Mouse (Mus musculus) layer of hippocampus, adult 2 months (tissue): ENCODE measurements around the gene Slc39a9. TPM values are rescaled to one million over a fixed set of nuclear protein-coding genes. Genes with fewer than 3 reads are reported as not detected.

ENCODE experiments used
- DNase-seq, 2 experiments: peaks; one replicate each; pipeline ENCODE4 v3.0.0; 2022; ENCODE audit warnings: low spot score in 2 of 2
- H3K27ac ChIP-seq: fragments of 200-600 bp; 2 replicates; pipeline ENCODE4 v1.8.1; 2022
- H3K4me3 ChIP-seq: fragments of 200-600 bp; 2 replicates; pipeline ENCODE4 v1.8.1; 2022; ENCODE audit warnings: mild to moderate bottlenecking
- CTCF ChIP-seq: fragments of 200-600 bp; conservative IDR thresholded peaks from 2 replicates; pipeline ENCODE4 v1.8.1; 2022; ENCODE audit warnings: antibody characterized with exemption, mild to moderate bottlenecking, moderate library complexity
- total RNA-seq, 2 experiments: library from RNA; stranded (reverse); gene quantifications; 2 replicates each; pipeline ENCODE4 v1.2.3; 2021

Gene Slc39a9
- total RNA-seq, 2 experiments from 2014 or later, result 37.8 to 37.9 TPM

GRCm38 (mm10) chr12:80612113-80612791, 31.4 kb upstream of the Slc39a9 start:
- DNase-seq, result no peak
- Histone ChIP-seq H3K27ac (peak overlapping the region; percentile 44), H3K4me3 (no peak overlapping the region)
- TF ChIP-seq CTCF, result no peak

DNA sequence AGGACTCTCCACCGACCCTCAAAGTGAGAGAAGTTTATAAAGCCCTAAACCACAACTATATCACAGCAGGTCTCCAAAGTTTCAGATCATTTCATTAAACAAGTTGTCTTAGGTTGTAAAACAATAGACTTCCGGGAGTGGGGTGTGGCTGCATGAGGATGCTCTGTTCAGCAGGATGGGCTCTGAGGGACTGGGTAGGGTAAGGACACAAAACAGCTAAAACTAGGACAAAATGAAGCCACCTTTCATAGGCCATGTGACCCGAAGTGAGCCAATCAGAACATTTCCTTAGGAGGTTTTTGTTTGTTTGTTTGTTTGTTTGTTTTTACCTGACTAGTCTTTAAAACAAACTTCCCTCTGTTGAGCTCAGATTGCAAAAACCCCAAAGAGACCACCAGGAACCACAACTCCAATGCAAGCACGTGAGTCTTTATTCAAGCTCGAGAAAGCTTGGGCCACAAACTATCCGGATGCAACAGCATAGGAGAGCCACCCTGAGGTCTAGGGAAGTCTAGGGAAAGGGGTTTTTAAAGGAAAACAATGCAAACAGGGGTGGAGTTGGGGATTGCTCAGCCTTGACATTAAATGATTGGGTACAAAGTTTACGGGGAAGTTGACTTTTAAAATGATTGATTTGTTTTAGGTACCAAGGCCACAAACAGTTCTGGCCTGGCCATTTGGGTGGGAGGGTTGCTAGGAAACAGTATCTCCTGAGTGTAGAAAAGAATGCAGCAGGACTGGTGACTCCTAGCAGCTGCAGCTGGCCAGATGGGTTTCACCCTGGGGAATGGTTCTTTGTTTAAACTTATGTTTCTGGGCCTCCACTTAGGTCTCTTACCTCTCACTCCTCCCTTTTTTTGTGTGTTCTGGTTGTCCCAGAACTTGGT, 28.1 kb upstream of the Slc39a9 start:
- no peak overlapping the region for H3K27ac ChIP-seq
- H3K4me3 ChIP-seq, result no peak overlapping the region
- no peak for DNase-seq
- no peak for TF ChIP-seq CTCF

- Histone ChIP-seq H3K4me3 (no peak overlapping the region), H3K27ac (no peak overlapping the region)
- peak; percentile 39 for TF ChIP-seq CTCF
- no peak for DNase-seq
These were observed 23.2 kb upstream of the Slc39a9 start for GRCm38 (mm10) chr12:80620501-80620900.

- no peak for TF ChIP-seq CTCF
- Histone ChIP-seq H3K27ac (no peak overlapping the region), H3K4me3 (no peak overlapping the region)
- no peak for DNase-seq
These were observed 11.9 kb upstream of the Slc39a9 start for GRCm38 (mm10) chr12:80631790-80632189.

GRCm38 (mm10) chr12:80642725-80643692, 674 bp upstream of the Slc39a9 start:
- TF ChIP-seq CTCF, result peak; percentile 74
- Histone ChIP-seq H3K27ac (peak overlapping the region; percentile 98), H3K4me3 (peak overlapping the region; percentile 98)
- DNase-seq, result peak in 1 of 2 experiments; percentile 46

DNA sequence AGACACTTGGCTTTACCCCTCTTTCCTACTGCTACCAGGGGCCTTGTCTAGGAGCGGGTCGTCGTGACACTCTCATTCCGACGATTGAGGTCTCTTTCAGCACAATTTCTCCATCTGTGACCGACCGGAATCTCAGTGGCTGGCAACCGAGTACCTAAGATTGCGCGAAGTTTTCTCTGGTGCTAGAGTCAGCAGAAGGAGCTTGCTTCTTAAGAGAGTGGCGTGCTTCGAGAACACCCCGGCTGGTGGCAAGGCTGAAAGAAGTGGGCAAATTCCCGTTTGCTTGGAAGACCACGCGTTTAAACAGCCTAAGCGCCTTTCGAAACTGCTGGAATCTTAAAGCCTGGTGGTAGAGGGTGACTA, 804 bp downstream of the Slc39a9 start:
- Histone ChIP-seq H3K27ac (peak overlapping the region; percentile 98), H3K4me3 (peak overlapping the region; percentile 98)
- TF ChIP-seq CTCF, result no peak
- DNase-seq, result no peak

DNA sequence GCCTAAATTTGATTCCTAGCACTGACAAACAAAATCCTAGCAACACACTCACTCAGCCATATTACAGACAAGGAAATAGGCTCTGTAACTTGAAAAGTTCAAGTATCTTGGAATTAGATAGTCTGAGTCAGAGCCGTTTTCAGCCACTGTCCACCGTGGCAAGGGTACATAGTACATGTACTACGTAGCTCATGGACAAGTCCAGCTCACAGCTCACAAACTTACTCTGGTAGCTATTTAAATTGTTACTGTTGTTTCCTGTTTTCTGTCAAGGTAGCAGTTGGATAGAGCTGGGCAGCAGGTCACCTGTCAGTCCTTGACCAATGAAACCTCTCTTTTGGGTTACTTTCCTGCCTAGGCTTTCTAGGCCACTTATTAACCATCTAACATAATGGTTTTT, 2.7 kb downstream of the Slc39a9 start:
- no peak for DNase-seq
- Histone ChIP-seq H3K27ac (no peak overlapping the region), H3K4me3 (peak overlapping the region; percentile 98; the same call in 1 of the 2 replicates)
- TF ChIP-seq CTCF, result no peak

GRCm38 (mm10) chr12:80653951-80654658, 10.4 kb downstream of the Slc39a9 start:
- TF ChIP-seq CTCF, result no peak
- Histone ChIP-seq H3K4me3 (no peak overlapping the region), H3K27ac (no peak overlapping the region)
- DNase-seq, result peak in 1 of 2 experiments; percentile 11

DNA sequence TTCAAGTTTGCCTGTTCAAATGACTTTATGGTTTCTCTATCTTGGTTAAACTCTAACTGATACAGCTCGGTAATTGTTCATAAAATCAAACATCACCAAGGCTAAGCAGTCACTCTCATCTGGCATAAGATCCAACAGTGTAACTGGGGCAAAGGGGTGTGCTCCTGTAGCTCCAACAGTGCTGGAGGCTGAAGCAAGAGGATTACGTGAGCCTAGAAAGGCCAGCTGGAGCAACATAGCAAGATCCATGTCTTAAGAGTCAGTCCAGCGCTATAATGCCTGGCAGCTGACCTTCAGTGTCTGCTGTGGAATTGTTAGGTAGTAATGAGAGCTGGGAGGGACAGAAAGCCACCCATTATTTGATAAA, 11.0 kb downstream of the Slc39a9 start:
- H3K4me3 ChIP-seq, result no peak overlapping the region
- no peak for DNase-seq
- no peak overlapping the region for H3K27ac ChIP-seq
- TF ChIP-seq CTCF, result no peak

GRCm38 (mm10) chr12:80658661-80659060, 15.0 kb downstream of the Slc39a9 start:
- TF ChIP-seq CTCF, result no peak
- H3K27ac ChIP-seq, result peak overlapping the region; percentile 0; the same call in 1 of the 2 replicates
- DNase-seq, result peak in 1 of 2 experiments; percentile 22
- H3K4me3 ChIP-seq, result no peak overlapping the region

DNA sequence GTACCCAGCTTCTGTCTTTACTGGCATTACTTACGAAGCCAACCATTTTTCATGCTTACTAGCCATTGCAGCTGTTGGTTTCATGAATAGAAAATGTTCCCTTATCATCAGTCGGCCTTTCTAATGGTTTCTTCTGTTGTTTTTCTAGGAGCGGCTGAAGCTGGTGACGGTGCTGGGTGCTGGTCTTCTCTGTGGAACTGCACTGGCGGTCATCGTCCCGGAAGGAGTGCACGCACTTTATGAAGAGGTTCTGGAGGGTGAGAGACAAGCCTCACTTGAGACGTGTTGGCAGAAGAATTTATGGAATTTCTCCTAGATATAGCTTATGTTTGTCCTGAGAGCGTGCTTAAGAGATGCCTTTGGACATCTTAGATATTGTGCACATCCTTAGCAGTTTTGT, 18.6 kb downstream of the Slc39a9 start:
- H3K4me3 ChIP-seq, result no peak overlapping the region
- H3K27ac ChIP-seq, result no peak overlapping the region
- no peak for DNase-seq
- no peak for TF ChIP-seq CTCF

GRCm38 (mm10) chr12:80663935-80664334, 20.3 kb downstream of the Slc39a9 start:
- no peak for DNase-seq
- TF ChIP-seq CTCF, result no peak
- no peak overlapping the region for H3K4me3 ChIP-seq
- no peak overlapping the region for H3K27ac ChIP-seq
